Mouse (Mus musculus) stomach, embryonic 15.5 days (tissue): ENCODE results near the gene Aco2. TPM values are rescaled to one million over a fixed set of nuclear protein-coding genes. Genes with fewer than 3 reads are reported as not detected.
"Not testable (repeated sequence)": the region's sequence is repeated elsewhere in the genome, so short reads cannot be mapped to it uniquely, and the experiment has no call there.

Source experiments
- ATAC-seq: fragments of 200-750 bp; cut with Nextera tagmentation; 2 replicates; pipeline ENCODE4 v1.8.0; 2017; ENCODE audit warnings: low read depth, moderate number of reproducible peaks, moderate TSS enrichment; ENCODE audit not compliant: insufficient read depth, low FRiP score
- H3K27ac ChIP-seq: fragments of 300-500 bp; sonication (generic); 2 replicates; pipeline ENCODE4 v1.5.1; 2015; ENCODE audit warnings: mild to moderate bottlenecking, inconsistent platforms
- H3K27me3 ChIP-seq: fragments of 300-500 bp; sonication (generic); replicated peaks from 2 replicates; pipeline ENCODE4 v1.6.1; 2015; ENCODE audit warnings: inconsistent platforms
- H3K36me3 ChIP-seq: fragments of 300-500 bp; sonication (generic); 2 replicates; pipeline ENCODE4 v1.6.1; 2015; ENCODE audit warnings: inconsistent platforms
- H3K4me1 ChIP-seq: fragments of 300-500 bp; sonication (generic); 2 replicates; pipeline ENCODE4 v1.6.1; 2015; ENCODE audit warnings: inconsistent platforms
- H3K4me2 ChIP-seq: fragments of 300-500 bp; sonication (generic); 2 replicates; pipeline ENCODE4 v1.6.1; 2015; ENCODE audit warnings: mild to moderate bottlenecking, inconsistent platforms
- H3K4me3 ChIP-seq: fragments of 300-500 bp; sonication (generic); replicated peaks from 2 replicates; pipeline ENCODE4 v1.5.1; 2015; ENCODE audit warnings: inconsistent platforms
- H3K9ac ChIP-seq: fragments of 300-500 bp; sonication (generic); 2 replicates; pipeline ENCODE4 v1.6.1; 2015; ENCODE audit warnings: inconsistent platforms
- H3K9me3 ChIP-seq: fragments of 300-500 bp; sonication (generic); 2 replicates; pipeline ENCODE4 v1.6.1; 2016; ENCODE audit warnings: inconsistent platforms
- WGBS: fragments of 180-500 bp; shearing (Covaris S2); methylation state at CpG from one replicate; pipeline ENCODE4 v1.1.7; 2015; 5-methylcytosine and 5-hydroxymethylcytosine counted together
- polyA plus RNA-seq: library from polyadenylated mRNA; unstranded; fragments of >200 nt; fragmentation: Nextera tagmentation; extraction: Ambion mirVana; gene quantifications from 2 replicates; pipeline ENCODE4 v1.2.1, GENCODE M21; 2015

Gene Aco2
- polyA plus RNA-seq, 1 experiment from 2014 or later, result 153 TPM

GRCm38 (mm10) chr15:81886795-81887550 is 14.9 kb downstream of the Aco2 start:
- no peaks in the 10 kb centered on the region for H3K4me1 ChIP-seq
- H3K9ac ChIP-seq, result no peak overlapping the region
- no peak for ATAC-seq
- peaks cover 31% of the 10 kb centered on the region for H3K36me3 ChIP-seq
- H3K9me3 ChIP-seq, result no peaks in the 10 kb centered on the region
- no peak overlapping the region for H3K4me2 ChIP-seq
- no peak overlapping the region for H3K4me3 ChIP-seq
- H3K27ac ChIP-seq, result no peak overlapping the region
- H3K27me3 ChIP-seq, result no peaks in the 10 kb centered on the region
- 90% methylated on average over 6 of the region's 6 CpGs for WGBS

- Histone ChIP-seq H3K36me3 (peaks cover 34% of the 10 kb centered on the region), H3K9me3 (no peaks in the 10 kb centered on the region), H3K27ac (no peak overlapping the region), H3K9ac (no peak overlapping the region), H3K4me2 (no peak overlapping the region), H3K4me3 (no peak overlapping the region), H3K27me3 (no peaks in the 10 kb centered on the region), H3K4me1 (no peaks in the 10 kb centered on the region)
- ATAC-seq, result no peak
- 95% methylated on average over 7 of the region's 7 CpGs for WGBS
Measured at GRCm38 (mm10) chr15:81889175-81889574, 17.1 kb downstream of the Aco2 start.

GRCm38 (mm10) chr15:81891140-81891802 is 19.2 kb downstream of the Aco2 start:
- WGBS, result 82% methylated on average over 7 of the region's 7 CpGs
- Histone ChIP-seq H3K9me3 (no peaks in the 10 kb centered on the region), H3K27me3 (no peaks in the 10 kb centered on the region), H3K36me3 (peaks cover 41% of the 10 kb centered on the region), H3K4me1 (no peaks in the 10 kb centered on the region), H3K4me2 (no peak overlapping the region), H3K27ac (no peak overlapping the region), H3K4me3 (no peak overlapping the region), H3K9ac (no peak overlapping the region)
- no peak for ATAC-seq

- Histone ChIP-seq H3K27ac (no peak overlapping the region), H3K4me3 (no peak overlapping the region), H3K9me3 (no peaks in the 10 kb centered on the region), H3K27me3 (no peaks in the 10 kb centered on the region), H3K4me2 (no peak overlapping the region), H3K36me3 (peaks cover 42% of the 10 kb centered on the region), H3K9ac (no peak overlapping the region), H3K4me1 (no peaks in the 10 kb centered on the region)
- peak; percentile 43; the same call in 1 of the 2 replicates for ATAC-seq
- 92% methylated on average over 8 of the region's 8 CpGs for WGBS
Measured at GRCm38 (mm10) chr15:81891822-81892580, 19.9 kb downstream of the Aco2 start.

- no peaks in the 10 kb centered on the region for H3K9me3 ChIP-seq
- H3K4me2 ChIP-seq, result no peak overlapping the region
- no peak overlapping the region for H3K27ac ChIP-seq
- no peak overlapping the region for H3K9ac ChIP-seq
- no peak for ATAC-seq
- 90% methylated on average over 1 of the region's 1 CpGs for WGBS
- H3K36me3 ChIP-seq, result peaks cover 36% of the 10 kb centered on the region
- no peak overlapping the region for H3K4me3 ChIP-seq
- no peaks in the 10 kb centered on the region for H3K4me1 ChIP-seq
- H3K27me3 ChIP-seq, result no peaks in the 10 kb centered on the region
Measured at GRCm38 (mm10) chr15:81894002-81894401, 21.9 kb downstream of the Aco2 start.

- WGBS, result 92% methylated on average over 2 of the region's 2 CpGs
- H3K9me3 ChIP-seq, result no peaks in the 10 kb centered on the region
Measured at GRCm38 (mm10) chr15:81896407-81896806, 24.3 kb downstream of the Aco2 start.

GRCm38 (mm10) chr15:81897607-81898285 is 25.6 kb downstream of the Aco2 start:
- no peak overlapping the region for H3K4me2 ChIP-seq
- no peak overlapping the region for H3K9ac ChIP-seq
- H3K4me1 ChIP-seq, result no peaks in the 10 kb centered on the region
- ATAC-seq, result no peak
- H3K36me3 ChIP-seq, result peaks cover 38% of the 10 kb centered on the region
- no peak overlapping the region for H3K27ac ChIP-seq
- H3K4me3 ChIP-seq, result no peak overlapping the region
- H3K9me3 ChIP-seq, result no peaks in the 10 kb centered on the region
- no peaks in the 10 kb centered on the region for H3K27me3 ChIP-seq
- WGBS, result 79% methylated on average over 5 of the region's 5 CpGs

More at GRCm38 (mm10) chr15:81896407-81896806, 24.3 kb downstream of the Aco2 start:
- Histone ChIP-seq H3K27me3 (no peaks in the 10 kb centered on the region), H3K4me3 (no peak overlapping the region), H3K27ac (no peak overlapping the region), H3K9ac (no peak overlapping the region), H3K36me3 (peaks cover 36% of the 10 kb centered on the region), H3K4me1 (no peaks in the 10 kb centered on the region), H3K4me2 (no peak overlapping the region)
- ATAC-seq, result no peak

- Histone ChIP-seq H3K4me1 (no peaks in the 10 kb centered on the region), H3K27me3 (no peaks in the 10 kb centered on the region), H3K9ac (no peak overlapping the region), H3K4me2 (no peak overlapping the region), H3K9me3 (no peaks in the 10 kb centered on the region), H3K4me3 (no peak overlapping the region), H3K36me3 (peaks cover 42% of the 10 kb centered on the region), H3K27ac (no peak overlapping the region)
- ATAC-seq, result no peak
- 86% methylated on average over 2 of the region's 2 CpGs for WGBS
Measured at GRCm38 (mm10) chr15:81898751-81899150, 26.6 kb downstream of the Aco2 start.

GRCm38 (mm10) chr15:81904939-81905338 is 32.8 kb downstream of the Aco2 start:
- Histone ChIP-seq H3K9ac (no peak overlapping the region), H3K27ac (no peak overlapping the region), H3K4me1 (no peaks in the 10 kb centered on the region), H3K36me3 (peaks cover 64% of the 10 kb centered on the region), H3K4me2 (no peak overlapping the region), H3K9me3 (no peaks in the 10 kb centered on the region), H3K4me3 (no peak overlapping the region), H3K27me3 (no peaks in the 10 kb centered on the region)
- ATAC-seq, result no peak
- 37% methylated on average over 2 of the region's 2 CpGs for WGBS

GRCm38 (mm10) chr15:81907953-81908352 is 35.8 kb downstream of the Aco2 start:
- Histone ChIP-seq H3K9ac (no peak overlapping the region), H3K36me3 (peaks cover 64% of the 10 kb centered on the region)
- WGBS, result 82% methylated on average over 8 of the region's 8 CpGs

GRCm38 (mm10) chr15:81908767-81909166 is 36.7 kb downstream of the Aco2 start:
- H3K4me2 ChIP-seq, H3K4me3 ChIP-seq, H3K27me3 ChIP-seq, H3K27ac ChIP-seq, H3K9ac ChIP-seq, H3K9me3 ChIP-seq, ATAC-seq, H3K4me1 ChIP-seq: not testable (repeated sequence)
- 88% methylated on average over 4 of the region's 4 CpGs for WGBS
- peaks cover 68% of the 10 kb centered on the region for H3K36me3 ChIP-seq

More at GRCm38 (mm10) chr15:81907953-81908352, 35.8 kb downstream of the Aco2 start:
- 0 out of 2 replicates have a peak, but pooled peaks cover 3% of the 10 kb centered on the region for H3K4me1 ChIP-seq
- no peaks in the 10 kb centered on the region for H3K27me3 ChIP-seq
- ATAC-seq, result no peak
- no peak overlapping the region for H3K27ac ChIP-seq
- H3K4me3 ChIP-seq, result no peak overlapping the region
- no peak overlapping the region for H3K4me2 ChIP-seq
- no peaks in the 10 kb centered on the region for H3K9me3 ChIP-seq
